Mouse (Mus musculus) left cerebral cortex, postnatal 14 days (tissue): ENCODE measurements at regions not wholly inside any gene's neighbourhood (a gene's known extent, or its start where the extent isn't known, plus 50 kb on each side); places are given as distances from the start of the nearest gene placed in this dataset.

Source experiments
- DNase-seq, 2 experiments: peaks; one replicate each; pipeline ENCODE4 v3.0.0; 2021 to 2022; ENCODE audit warnings: low spot score in 2 of 2, mixed read lengths in 1 of 2
- intact Hi-C: fragments of 180-260 bp; cut with DNase I; formaldehyde crosslinking; loops from one replicate; pipeline ENCODE4 v1.15.1; 2025

- intact Hi-C loops = no loop called here
- no peak for DNase-seq
Observed at GRCm38 (mm10) chr1:173016157-173016556, 65.9 kb downstream of the Olfr16 start.

DNA sequence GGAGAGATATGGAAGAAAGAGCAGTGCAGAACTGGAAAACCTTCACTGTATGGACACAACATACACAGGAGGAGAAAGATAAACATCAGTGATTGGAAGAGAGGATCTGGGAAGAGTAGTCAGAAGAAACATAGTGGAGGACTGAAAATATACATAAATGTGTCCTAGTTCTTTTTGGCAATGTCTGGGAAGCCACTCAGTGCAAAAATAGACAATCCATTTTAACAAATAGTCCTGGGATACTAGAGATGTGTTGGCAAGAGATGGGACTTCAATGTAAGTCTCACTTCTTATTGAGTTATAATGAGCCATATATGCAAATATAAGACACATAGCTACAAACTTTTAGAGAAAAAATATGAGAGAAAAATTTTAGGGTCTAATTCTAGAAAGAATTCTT lies 83.1 kb downstream of the Olfr16 start:
- intact Hi-C loops = no loop called here

More for the DNA sequence above, 83.1 kb downstream of the Olfr16 start:
- DNase-seq = peak in 1 of 2 experiments; percentile 18
